Mouse (Mus musculus): ENCODE measurements at regions not wholly inside any gene's neighbourhood (a gene's known extent, or its start where the extent isn't known, plus 50 kb on each side); places are given as distances from the start of the nearest gene placed in this dataset.

DNA sequence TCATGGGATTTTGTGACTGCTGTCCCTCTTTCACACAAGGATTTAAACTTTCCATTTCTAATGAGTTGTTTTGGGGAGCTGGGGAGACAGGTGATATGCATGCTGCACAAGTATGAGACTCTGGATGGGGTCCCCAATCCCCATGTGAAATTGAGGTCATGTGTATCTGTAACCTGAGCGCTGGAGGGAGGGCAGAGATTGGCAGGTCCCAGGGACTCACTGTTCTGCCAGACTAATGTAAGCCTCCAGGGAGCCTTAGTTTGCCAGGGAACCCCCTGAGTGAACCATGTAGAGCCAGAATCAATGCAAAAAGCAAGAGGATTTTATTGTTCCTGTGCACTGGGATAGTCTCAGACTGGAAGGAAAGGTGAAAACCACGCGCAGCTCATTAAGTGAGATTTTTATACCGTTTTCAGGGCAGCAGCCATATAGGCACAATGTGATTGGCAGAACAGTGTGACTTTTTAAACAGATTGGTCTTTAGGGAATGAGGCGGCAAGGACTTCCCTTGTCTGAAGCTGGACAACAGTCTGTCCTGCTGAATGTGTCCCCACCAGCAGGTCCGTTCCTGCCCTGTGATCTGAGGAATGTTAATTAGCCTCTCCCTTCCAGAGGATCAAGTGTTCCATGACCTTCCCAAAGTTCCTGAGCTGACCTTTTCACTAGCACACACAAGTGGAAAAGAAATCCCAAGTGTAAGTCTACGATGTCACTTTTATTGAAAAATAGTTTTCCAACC lies 59.9 kb upstream of the Oxgr1 start:
- DNase-seq (ENCODE audit: low spot score): no peak

- DNase-seq (ENCODE audit: low spot score): no peak
Observed at GRCm38 (mm10) chr14:120102749-120103142, 60.5 kb upstream of the Oxgr1 start.

GRCm38 (mm10) chr14:120109846-120110245 lies 67.6 kb upstream of the Oxgr1 start:
- no peak for DNase-seq (ENCODE audit: low spot score)

DNA sequence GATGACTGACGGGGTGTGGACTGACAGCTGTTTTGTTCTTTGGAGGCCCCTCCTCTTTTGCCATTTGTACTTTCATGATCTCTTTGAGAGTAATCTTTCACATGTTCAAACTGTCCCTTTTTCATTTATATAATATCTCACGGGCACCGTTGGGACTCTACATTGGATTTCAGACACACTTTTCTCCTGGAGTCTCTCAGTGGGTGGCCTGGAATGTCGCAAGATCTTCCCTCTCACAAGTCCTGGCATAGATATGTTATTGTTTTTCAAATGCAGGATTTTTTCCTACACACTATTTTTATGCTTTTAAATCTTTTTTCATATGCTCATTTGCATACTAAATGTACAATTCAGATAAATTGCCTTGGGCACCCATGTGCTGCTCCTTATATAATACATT lies 71.1 kb upstream of the Oxgr1 start:
- no peak for DNase-seq (ENCODE audit: low spot score)

DNA sequence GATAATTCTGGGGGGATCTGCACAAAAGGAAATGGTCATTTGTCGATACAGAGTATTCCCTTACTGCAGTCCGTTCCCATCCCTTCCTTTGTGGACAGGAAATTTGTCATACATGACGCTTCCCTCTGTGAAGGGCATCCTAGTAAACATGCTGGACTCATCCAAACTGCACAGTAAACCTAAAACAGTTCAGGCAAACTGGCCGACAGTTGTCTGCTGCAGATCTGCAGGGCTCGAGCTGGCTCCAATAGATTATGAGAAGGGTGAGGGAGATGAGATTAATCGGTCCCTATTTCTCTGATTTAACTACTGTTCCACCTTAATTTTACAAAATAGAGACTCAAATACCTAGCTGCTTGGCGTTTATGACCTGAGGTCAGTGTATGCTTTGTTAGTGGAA lies 76.3 kb upstream of the Oxgr1 start:
- no peak for DNase-seq (ENCODE audit: low spot score)

DNA sequence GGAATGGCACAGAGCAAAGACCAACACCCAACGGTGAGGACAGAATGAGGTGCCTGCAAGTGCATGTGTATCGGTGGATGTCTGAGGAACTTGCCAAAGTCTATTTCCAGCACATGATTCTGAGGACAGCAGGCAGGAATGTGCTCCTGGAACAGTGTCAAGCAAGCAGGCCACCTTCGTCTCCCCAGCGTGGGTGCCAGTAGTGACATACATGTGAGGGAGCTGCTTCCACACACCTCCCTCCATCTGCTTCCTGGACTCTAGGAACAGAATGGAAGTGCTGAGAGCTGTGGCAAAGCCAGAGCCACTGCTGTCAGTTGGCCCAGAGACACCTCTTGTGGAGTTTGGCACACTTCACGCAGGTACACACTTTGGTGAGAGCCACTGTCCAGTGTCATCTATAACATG lies 76.9 kb upstream of the Oxgr1 start:
- no peak for DNase-seq (ENCODE audit: low spot score)

- no peak for DNase-seq (ENCODE audit: low spot score)
Observed at GRCm38 (mm10) chr14:120119506-120119905, 77.3 kb upstream of the Oxgr1 start.

GRCm38 (mm10) chr14:120120261-120120660 lies 78.0 kb upstream of the Oxgr1 start:
- DNase-seq (ENCODE audit: low spot score): no peak

DNA sequence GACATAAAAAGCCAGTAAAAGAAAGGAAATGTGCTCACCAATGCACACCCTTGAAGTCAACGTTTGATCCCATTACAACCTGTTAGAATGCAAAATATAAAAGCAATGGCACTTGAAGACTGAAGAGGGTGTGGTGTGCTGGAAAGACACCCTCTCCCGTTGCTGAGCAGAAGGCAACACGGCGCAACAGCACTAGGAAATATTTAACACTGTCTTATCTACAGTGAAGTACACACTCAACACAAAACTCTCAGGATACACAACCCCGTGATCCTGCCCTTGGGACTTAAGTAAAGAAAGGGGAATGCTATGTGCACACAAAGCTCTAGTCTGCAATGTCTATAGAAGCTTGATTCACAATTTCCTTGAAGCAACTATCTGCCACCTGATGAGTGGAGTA lies 83.1 kb upstream of the Oxgr1 start:
- DNase-seq (ENCODE audit: low spot score): no peak

DNA sequence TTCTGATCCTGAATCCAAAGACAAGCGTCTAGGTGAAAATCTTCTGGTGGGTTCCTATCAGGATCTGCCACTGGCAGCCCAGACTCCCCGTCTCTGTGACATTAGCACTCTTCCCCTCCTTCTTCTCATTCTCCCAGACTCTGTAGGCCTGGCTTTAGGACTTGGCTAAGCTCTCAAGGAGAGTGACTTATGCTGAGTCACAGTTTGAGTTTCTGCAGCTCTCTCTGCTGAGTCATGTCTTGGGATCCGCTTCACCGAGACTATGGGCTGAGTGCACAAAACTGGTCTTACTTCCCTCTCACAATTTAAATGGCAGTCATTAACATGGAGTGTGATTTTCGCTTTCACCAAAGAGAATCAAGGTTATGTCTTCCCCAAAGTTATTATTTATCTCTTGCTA lies 85.2 kb upstream of the Oxgr1 start:
- DNase-seq (ENCODE audit: low spot score): no peak

GRCm38 (mm10) chr14:120134346-120135008 lies 92.2 kb upstream of the Oxgr1 start:
- no peak for DNase-seq (ENCODE audit: low spot score)

- no peak for DNase-seq (ENCODE audit: low spot score)
Observed at GRCm38 (mm10) chr14:120135198-120135597, 93.0 kb upstream of the Oxgr1 start.

- DNase-seq (ENCODE audit: low spot score): no peak
Observed at GRCm38 (mm10) chr14:120136736-120137135, 94.5 kb upstream of the Oxgr1 start.

DNA sequence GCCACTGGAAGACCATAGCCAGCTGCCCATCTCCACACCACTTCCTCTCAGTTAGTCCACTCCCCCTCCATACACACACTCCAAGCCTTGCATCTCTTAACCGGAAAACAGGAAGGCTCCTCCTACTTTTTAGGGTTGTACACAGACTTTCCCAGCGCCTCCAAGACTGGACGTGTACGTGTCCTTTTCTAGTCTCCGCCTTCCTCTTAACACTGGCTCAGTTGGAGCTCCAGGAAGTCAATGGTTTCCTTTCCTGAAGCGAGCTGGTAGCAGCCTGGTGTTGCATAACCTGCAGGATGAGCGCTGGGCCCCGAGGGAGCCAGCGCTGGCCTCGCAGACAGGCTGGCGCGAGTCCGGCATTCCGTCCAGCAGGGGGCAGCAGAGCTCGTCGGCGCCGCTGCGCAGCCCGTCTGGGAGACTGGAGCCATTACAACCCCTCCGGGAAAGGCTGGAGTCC lies 95.5 kb upstream of the Oxgr1 start:
- DNase-seq (ENCODE audit: low spot score): peak; percentile 97

DNA sequence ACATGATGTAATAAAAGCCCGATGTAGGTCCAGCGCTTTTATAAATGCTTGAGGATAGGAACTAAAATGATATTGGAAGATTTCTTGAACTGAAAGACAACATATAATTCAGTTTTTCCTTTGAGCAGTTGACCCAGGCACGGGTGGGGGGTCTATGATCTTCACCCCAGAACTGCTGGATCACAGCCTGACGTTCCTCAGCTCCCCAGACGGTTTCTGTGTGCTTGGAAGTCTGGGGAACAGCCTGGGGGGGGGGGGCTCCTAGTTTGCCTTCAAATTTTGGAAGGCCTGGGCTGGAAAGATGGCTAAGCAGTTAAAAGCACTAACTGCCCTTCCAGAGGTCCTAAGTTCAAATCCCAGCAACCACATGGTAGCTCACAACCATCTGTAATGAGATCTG lies 96.3 kb upstream of the Oxgr1 start:
- DNase-seq (ENCODE audit: low spot score): no peak

DNA sequence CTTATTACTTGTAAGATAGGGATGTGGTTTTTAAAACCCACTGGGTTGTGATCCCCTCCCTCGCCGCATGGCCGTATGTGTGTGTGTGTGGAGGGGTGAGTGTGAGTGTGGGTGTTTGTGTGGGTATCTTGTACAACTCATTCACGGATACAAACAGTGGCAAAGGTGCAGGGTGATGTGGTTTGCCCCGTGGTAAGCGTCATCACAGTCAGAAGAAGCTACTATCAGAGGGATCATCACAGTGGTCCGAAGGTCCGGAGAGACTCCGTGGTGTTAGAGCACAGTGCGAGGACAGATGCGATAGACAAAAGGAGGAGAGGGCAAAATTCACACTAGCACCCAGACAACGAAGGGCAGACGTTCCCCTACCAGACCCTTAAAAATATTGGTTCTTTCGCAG lies 97.0 kb upstream of the Oxgr1 start:
- no peak for DNase-seq (ENCODE audit: low spot score)

DNA sequence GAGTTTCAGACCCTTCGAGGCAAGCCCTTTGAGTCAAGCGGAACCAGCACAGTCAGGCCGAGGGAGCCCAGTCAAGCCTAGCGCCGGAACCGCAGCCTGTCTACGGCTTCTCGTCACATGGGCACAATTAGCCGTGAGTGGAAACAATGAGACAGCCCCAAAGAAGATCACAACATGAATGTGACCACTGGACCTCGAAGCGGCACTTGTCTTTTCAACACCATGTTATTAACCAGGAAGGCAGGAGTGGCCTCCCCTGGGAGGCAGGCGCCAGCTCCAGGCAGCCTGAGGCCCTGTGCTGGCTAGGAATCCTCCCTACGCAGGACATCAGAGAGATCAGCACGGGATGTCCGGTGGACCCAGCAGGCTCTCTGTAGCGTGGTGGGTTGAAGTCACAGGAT lies 97.4 kb upstream of the Oxgr1 start:
- DNase-seq (ENCODE audit: low spot score): no peak

DNA sequence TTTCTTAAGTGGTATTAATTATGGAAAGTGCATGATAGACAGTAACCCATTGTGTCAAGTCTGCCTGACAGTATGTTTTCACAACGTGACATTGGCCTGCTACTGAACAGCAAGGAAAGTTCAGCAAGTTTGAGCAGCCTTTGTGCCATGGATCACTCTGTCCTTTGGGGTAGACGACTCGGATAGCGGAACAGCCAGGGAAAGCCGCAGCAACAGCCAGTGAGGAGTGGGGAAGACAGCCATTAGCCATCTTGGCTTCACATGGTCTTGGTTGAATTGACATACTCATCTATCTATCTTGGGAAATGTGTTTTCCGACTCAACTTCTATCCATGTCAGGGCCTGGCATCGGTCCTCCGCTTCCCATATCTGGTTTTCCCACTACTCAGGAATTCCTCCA lies 98.0 kb upstream of the Oxgr1 start:
- no peak for DNase-seq (ENCODE audit: low spot score)

DNA sequence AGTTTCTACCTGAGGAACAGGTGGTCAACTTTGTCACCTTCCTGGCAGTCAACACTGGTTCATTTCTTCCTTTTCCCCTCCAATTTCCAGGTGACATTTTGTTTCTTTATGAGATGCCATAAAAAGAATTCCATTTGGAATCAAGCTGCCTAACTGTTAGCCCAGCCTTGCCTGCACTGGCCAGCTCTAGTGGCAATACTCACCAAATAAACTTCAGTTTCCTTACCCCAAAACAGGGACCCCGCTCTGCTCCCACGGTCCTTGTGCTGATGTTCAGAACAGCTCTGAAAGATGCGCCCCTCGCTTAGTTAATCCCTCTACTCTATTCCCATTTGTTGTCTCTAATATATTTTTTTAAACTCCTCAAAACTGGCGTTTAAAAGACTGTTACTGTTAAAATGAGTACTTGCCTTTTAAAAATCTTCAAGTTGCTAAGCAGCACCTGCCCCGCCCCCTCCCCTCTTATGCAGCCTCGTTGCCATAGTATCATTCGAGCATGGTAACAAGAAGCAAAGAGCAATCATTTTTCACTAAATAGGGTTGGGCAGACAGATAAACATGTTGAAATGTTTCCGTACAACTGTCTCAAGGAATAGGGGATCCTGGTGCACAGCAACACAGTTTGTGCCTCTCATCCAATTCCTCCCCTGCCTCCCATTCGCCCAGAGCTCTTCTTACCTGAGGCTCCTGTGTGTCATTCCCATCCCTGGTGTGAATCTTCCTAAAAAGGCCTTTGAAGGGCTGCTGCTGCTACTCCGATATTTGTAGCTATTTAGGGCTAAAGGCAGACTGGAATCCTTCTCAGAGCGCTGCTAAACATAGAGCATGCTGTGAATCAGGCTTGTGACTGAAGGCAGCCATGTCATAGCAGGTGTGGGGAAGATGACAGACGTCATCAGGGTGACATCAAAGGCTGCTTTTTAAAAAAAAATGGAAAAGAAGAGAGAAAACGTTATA lies 98.8 kb upstream of the Oxgr1 start:
- no peak for DNase-seq (ENCODE audit: low spot score)

DNA sequence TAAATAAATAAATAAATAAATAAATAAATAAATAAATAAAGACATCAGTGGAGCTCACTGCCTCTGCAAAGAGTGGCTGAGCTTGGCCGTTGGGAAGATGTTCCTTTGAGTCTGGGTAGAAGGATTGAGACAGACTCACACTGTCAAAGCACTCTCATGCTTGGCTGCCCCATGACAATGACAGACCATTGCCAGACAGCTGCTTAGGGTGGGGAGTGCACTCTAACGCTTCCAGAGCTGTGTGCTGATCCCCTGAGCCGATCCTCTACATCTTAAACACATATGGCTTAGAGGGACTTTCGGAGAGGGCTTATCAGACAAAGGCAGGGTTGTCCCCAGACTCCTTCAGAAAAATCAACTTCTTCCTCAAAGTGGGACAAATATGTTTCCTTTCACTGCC lies 100.0 kb upstream of the Oxgr1 start:
- DNase-seq (ENCODE audit: low spot score): no peak

- DNase-seq (ENCODE audit: low spot score): no peak
Observed at GRCm38 (mm10) chr14:120144451-120144850, 102.2 kb upstream of the Oxgr1 start.

- DNase-seq (ENCODE audit: low spot score): no peak
Observed at GRCm38 (mm10) chr14:120146312-120146711, 104.1 kb upstream of the Oxgr1 start.

Data from urinary bladder, postnatal 25 days (tissue).